Comparison of ENCODE assay signal across 11 mouse cellular contexts in genomic region chr3:57843775-57844174, GRCm38 (mm10). TPM values are rescaled to one million over a fixed set of nuclear protein-coding genes. Genes with fewer than 3 reads are reported as not detected.
DNase-seq lines count a peak whose midpoint lies in the region; ATAC-seq and TF ChIP-seq lines count a peak whose summit lies in the region.
"Had no signal": no experiment of that assay in that cellular context is flagged by ENCODE, and none has a peak within 500 bp of the region (broad histone marks: within the 10 kb centered on the region; RNA-seq: fewer than 3 reads in every experiment).

No protein-coding gene starts in this region.

- DNase-seq in cerebellum, postnatal 14 days, result peak; percentile 9 to 39
- peak; percentile 65 for DNase-seq in limb, embryonic 14.5 days (ENCODE audit: low spot score)
- no peak for DNase-seq in limb, embryonic 10.5 days (ENCODE audit: low spot score)
- DNase-seq in ES-E14 (ENCODE audit: low read depth, low spot score), result no peak
- DNase-seq in embryonic facial prominence, embryonic 14.5 days (ENCODE audit: low spot score), result peak; percentile 22
- DNase-seq in adrenal gland, adult 8-10 months, result no peak
- no peak for DNase-seq in thymus, postnatal 36 days

- H3K4me3 ChIP-seq in limb, embryonic 14.5 days (replicated peaks; ENCODE audit: low read length), result no peak overlapping the region
- no peak overlapping the region for H3K4me3 ChIP-seq in limb, embryonic 10.5 days
- no peak overlapping the region for H3K4me3 ChIP-seq in ES-E14 (ENCODE audit: insufficient read depth in 1 of 2, low read depth in 1 of 2, low read length in 2 of 2, poor library complexity in 1 of 2, severe bottlenecking in 1 of 2)
- no peak overlapping the region for H3K4me3 ChIP-seq in embryonic facial prominence, embryonic 14.5 days (ENCODE audit: low read depth, low read length)
- H3K4me3 ChIP-seq: erythroblast, embryonic 14.5 days; heart, embryonic 13.5 days; neural tube, embryonic 13.5 days had no signal

- H3K27ac ChIP-seq in limb, embryonic 14.5 days (replicated peaks; ENCODE audit: low read depth, low read length), result no peak overlapping the region
- no peak overlapping the region for H3K27ac ChIP-seq in limb, embryonic 10.5 days
- no peak overlapping the region for H3K27ac ChIP-seq in ES-E14 (ENCODE audit: insufficient read depth, low read depth, low read length, poor library complexity, severe bottlenecking)
- no peak overlapping the region for H3K27ac ChIP-seq in embryonic facial prominence, embryonic 14.5 days (replicated peaks; ENCODE audit: low read depth, low read length)
- H3K27ac ChIP-seq: heart, embryonic 13.5 days; neural tube, embryonic 13.5 days had no signal

- no peak for TF ChIP-seq POLR2A in limb, embryonic 14.5 days (IDR thresholded peaks at IDR 0.05; ENCODE audit: borderline replicate concordance, extremely low read depth, insufficient read depth, insufficient read length)

- H3K9ac ChIP-seq in limb, embryonic 14.5 days (ENCODE audit: low read depth, low read length, severe bottlenecking), result no peak overlapping the region
- H3K9ac ChIP-seq in ES-E14 (ENCODE audit: insufficient read depth, low read depth, low read length, poor library complexity, severe bottlenecking), result no peak overlapping the region
- H3K9ac ChIP-seq in embryonic facial prominence, embryonic 14.5 days (ENCODE audit: low read depth, low read length), result no peak overlapping the region
- H3K9ac ChIP-seq: heart, embryonic 13.5 days; neural tube, embryonic 13.5 days had no signal

- H3K9me3 ChIP-seq in limb, embryonic 14.5 days (ENCODE audit: control insufficient read depth, low read length), result no peaks in the 10 kb centered on the region
- no peaks in the 10 kb centered on the region for H3K9me3 ChIP-seq in limb, embryonic 10.5 days (replicated peaks)
- no peaks in the 10 kb centered on the region for H3K9me3 ChIP-seq in ES-E14 (ENCODE audit: control insufficient read depth, insufficient read depth, low read depth, low read length)
- H3K9me3 ChIP-seq in embryonic facial prominence, embryonic 14.5 days (ENCODE audit: control insufficient read depth, low read length), result 0 out of 2 replicates have a peak, but pooled peaks cover 4% of the 10 kb centered on the region
- H3K9me3 ChIP-seq: neural tube, embryonic 13.5 days had no signal

- in situ Hi-C loops in ES-E14 (cut with MboI; ENCODE audit: low sequenced_read_pairs in 2 of 2, unreplicated experiment in 2 of 2), result loop anchor here in 1 of 2 experiments (10.0 kb wide), 1 partner anchor 281 kb away; no protein-coding TSS in a partner anchor

- H3K36me3 ChIP-seq in limb, embryonic 14.5 days (ENCODE audit: control insufficient read depth, insufficient read depth, low read length), result peaks cover 31% of the 10 kb centered on the region
- H3K36me3 ChIP-seq in limb, embryonic 10.5 days, result peaks cover 28% of the 10 kb centered on the region
- no peaks in the 10 kb centered on the region for H3K36me3 ChIP-seq in ES-E14 (ENCODE audit: control insufficient read depth, insufficient read depth, low read length, poor library complexity, severe bottlenecking)
- peaks cover 33% of the 10 kb centered on the region for H3K36me3 ChIP-seq in embryonic facial prominence, embryonic 14.5 days (ENCODE audit: control insufficient read depth, insufficient read depth, low read length)

- peaks cover 8% of the 10 kb centered on the region for H3K4me1 ChIP-seq in limb, embryonic 14.5 days (ENCODE audit: control insufficient read depth, insufficient read depth, low read length)
- peaks cover 15% of the 10 kb centered on the region for H3K4me1 ChIP-seq in limb, embryonic 10.5 days
- H3K4me1 ChIP-seq in ES-E14 (ENCODE audit: control insufficient read depth in 2 of 2, insufficient read depth in 2 of 2, low read length in 2 of 2, poor library complexity in 1 of 2), result peaks cover 0 to 2% of the 10 kb centered on the region in 2 experiments; a peak in 3 of 4 replicates
- H3K4me1 ChIP-seq in embryonic facial prominence, embryonic 14.5 days (ENCODE audit: control insufficient read depth, insufficient read depth, low read length), result peaks cover 12% of the 10 kb centered on the region; the same call in 1 of the 2 replicates

- no peak overlapping the region for H3K4me2 ChIP-seq in limb, embryonic 14.5 days (replicated peaks; ENCODE audit: low read depth, low read length, severe bottlenecking)
- no peak overlapping the region for H3K4me2 ChIP-seq in embryonic facial prominence, embryonic 14.5 days (ENCODE audit: low read depth, low read length)
- H3K4me2 ChIP-seq: heart, embryonic 13.5 days had no signal

- no peak for ATAC-seq in cerebellum, adult (ENCODE audit: insufficient number of reproducible peaks, low FRiP score, low TSS enrichment)
- ATAC-seq in limb, embryonic 14.5 days (ENCODE audit: low FRiP score, low read depth), result no peak
- no peak for ATAC-seq in embryonic facial prominence, embryonic 14.5 days (ENCODE audit: low read depth)

- no peaks in the 10 kb centered on the region for H3K27me3 ChIP-seq in limb, embryonic 14.5 days (ENCODE audit: control insufficient read depth, insufficient read depth, low read length)
- H3K27me3 ChIP-seq in limb, embryonic 10.5 days (ENCODE audit: low read depth, poor library complexity, severe bottlenecking), result no peaks in the 10 kb centered on the region
- H3K27me3 ChIP-seq in embryonic facial prominence, embryonic 14.5 days (replicated peaks; ENCODE audit: control insufficient read depth, insufficient read depth, low read length), result no peaks in the 10 kb centered on the region
- H3K27me3 ChIP-seq: heart, embryonic 13.5 days; neural tube, embryonic 13.5 days had no signal

TF ChIP-seq in ES-E14, 5 proteins besides CTCF, POLR2A, EP300 and RAD21:
- TF ChIP-seq ZNF384 (IDR thresholded peaks at IDR 0.05; ENCODE audit: low read depth, low read length), result peak; percentile 84
- no peak for TF ChIP-seq MAFK (IDR thresholded peaks at IDR 0.05; ENCODE audit: insufficient read depth, low read depth, low read length)

RNA-seq across cellular contexts. Expression of gene Pfn2, which starts 4.1 kb away (rescaled TPM):
- 131 and 143 TPM in 2 replicates for polyA plus RNA-seq in limb, embryonic 14.5 days (2012; rRNA removed)
- polyA plus RNA-seq in limb, embryonic 14.5 days (2014; fragmentation: Nextera tagmentation; extraction: Ambion mirVana), result 146 and 168 TPM in 2 replicates
- polyA plus RNA-seq in limb, embryonic 10.5 days (2016; fragmentation: Nextera tagmentation; extraction: Ambion mirVana), result 54.4 and 87.5 TPM in 2 replicates
- total RNA-seq in ES-E14 (2012; rRNA removed), result 5.4 and 9.5 TPM in 2 replicates
- 150 and 165 TPM in 2 replicates for polyA plus RNA-seq in embryonic facial prominence, embryonic 14.5 days (2014; fragmentation: Nextera tagmentation; extraction: Ambion mirVana)
- total RNA-seq in adrenal gland, adult 8-10 months (2022), result 10 to 100 TPM; 47.6 to 57.7 (median 49.9) TPM

Comparison
In these comparisons a context has a peak if more than half of its experiments do, and no peak if none do; other contexts are left out.
1. DNase-seq: peak in cerebellum, postnatal 14 days (2 of 2), limb, embryonic 14.5 days (single experiment) and embryonic facial prominence, embryonic 14.5 days (single experiment); none in limb, embryonic 10.5 days (single experiment), ES-E14 (single experiment), adrenal gland, adult 8-10 months (single experiment) and thymus, postnatal 36 days (0 of 2).